ENCODE assay signal across 9 mouse cellular contexts in genomic region chr11:3786564-3786963, GRCm38 (mm10).
DNase-seq lines count a peak whose midpoint lies in the region; ATAC-seq lines count a peak whose summit lies in the region.
"Had no signal": no experiment of that assay in that cellular context is flagged by ENCODE, and none has a peak within 500 bp of the region (broad histone marks: within the 10 kb centered on the region; RNA-seq: fewer than 3 reads in every experiment).

No protein-coding gene starts in this region.

- H3K9ac ChIP-seq in forebrain, embryonic 12.5 days, result no peak overlapping the region
- H3K9ac ChIP-seq: lung, embryonic 15.5 days had no signal

- no peak overlapping the region for H3K4me3 ChIP-seq in forebrain, embryonic 12.5 days (replicated peaks)
- H3K4me3 ChIP-seq: lung, embryonic 15.5 days had no signal

- H3K4me1 ChIP-seq in forebrain, embryonic 12.5 days, result no peaks in the 10 kb centered on the region
- H3K4me1 ChIP-seq: lung, embryonic 15.5 days had no signal

- no peak overlapping the region for H3K4me2 ChIP-seq in forebrain, embryonic 12.5 days
- H3K4me2 ChIP-seq: lung, embryonic 15.5 days had no signal

- H3K9me3 ChIP-seq in forebrain, embryonic 12.5 days, result no peaks in the 10 kb centered on the region
- H3K9me3 ChIP-seq: lung, embryonic 15.5 days had no signal

- 21% methylated on average over 6 of the region's 6 CpGs for whole genome bisulfite sequencing in forebrain, embryonic 12.5 days

- 0 out of 2 replicates have a peak, but pooled peaks cover 4% of the 10 kb centered on the region for H3K27me3 ChIP-seq in forebrain, embryonic 12.5 days
- H3K27me3 ChIP-seq: lung, embryonic 15.5 days had no signal

- no peaks in the 10 kb centered on the region for H3K36me3 ChIP-seq in forebrain, embryonic 12.5 days (replicated peaks)
- H3K36me3 ChIP-seq: lung, embryonic 15.5 days had no signal

- peak; percentile 40 for DNase-seq in MEL-GATA-1-ER (ENCODE audit: extremely low read depth, low read depth)
- peak; percentile 73 for DNase-seq in c-Kit-positive CD71-negative TER-119-negative erythroid progenitor cells, embryonic 14.5 days (ENCODE audit: low read depth)
- DNase-seq in heart, postnatal 4 days, result peak; percentile 92
- peak; percentile 86 to 93 for DNase-seq in layer of hippocampus, postnatal 14 days (ENCODE audit: low spot score in 2 of 2)
- DNase-seq in mesoderm, embryonic 11.5 days (ENCODE audit: low read depth, low spot score), result peak; percentile 90
- peak; percentile 85 for DNase-seq in right cerebral cortex, postnatal 25 days
- DNase-seq in urinary bladder, postnatal 4 days (ENCODE audit: low spot score in 2 of 2), result peak; percentile 67 to 88

- 0 out of 2 replicates have a peak, but pooled peaks have one; percentile 27 for ATAC-seq in forebrain, embryonic 12.5 days (ENCODE audit: low FRiP score)

- no peak overlapping the region for H3K27ac ChIP-seq in forebrain, embryonic 12.5 days
- H3K27ac ChIP-seq: lung, embryonic 15.5 days had no signal

Comparison
In these comparisons a context has a peak if more than half of its experiments do, and no peak if none do; other contexts are left out.
1. DNase-seq: peak in every context shown above with its lines; median percentile 92 in heart, postnatal 4 days; 90 in mesoderm, embryonic 11.5 days; 90 in layer of hippocampus, postnatal 14 days; 85 in right cerebral cortex, postnatal 25 days; 78 in urinary bladder, postnatal 4 days; 73 in c-Kit-positive CD71-negative TER-119-negative erythroid progenitor cells, embryonic 14.5 days; 40 in MEL-GATA-1-ER.